Mouse (Mus musculus) retina, postnatal 7 days (tissue): ENCODE data around the gene Lpp.

Experiments used
- DNase-seq: peaks from one replicate; pipeline ENCODE4 v3.0.0-alpha.2; 2012; ENCODE audit warnings: low read depth, low spot score

The Lpp gene

GRCm38 (mm10) chr16:24399524-24399923 lies 6.2 kb downstream of the Lpp start:
- no peak for DNase-seq

DNA sequence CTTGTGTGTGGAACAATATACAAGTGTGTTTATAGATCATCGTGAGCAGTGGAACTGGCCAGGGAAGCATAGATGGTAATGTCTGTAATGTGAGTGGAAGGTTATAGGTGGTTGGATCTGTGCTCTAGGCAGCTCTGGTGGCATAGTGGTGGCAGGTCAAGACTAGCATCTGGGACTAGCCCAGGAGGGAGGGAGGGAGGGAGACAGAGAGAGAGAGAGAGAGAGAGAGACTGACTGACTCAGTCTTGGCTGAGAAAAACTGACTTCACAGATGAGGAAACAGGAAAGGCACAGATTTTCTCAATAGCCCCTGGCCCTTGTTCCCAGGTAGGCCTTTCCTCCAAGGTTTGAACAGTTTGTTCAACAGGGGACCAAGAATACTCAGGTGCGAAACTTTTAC lies 7.5 kb downstream of the Lpp start:
- no peak for DNase-seq

GRCm38 (mm10) chr16:24402801-24403200 lies 9.5 kb downstream of the Lpp start:
- DNase-seq, result no peak

DNA sequence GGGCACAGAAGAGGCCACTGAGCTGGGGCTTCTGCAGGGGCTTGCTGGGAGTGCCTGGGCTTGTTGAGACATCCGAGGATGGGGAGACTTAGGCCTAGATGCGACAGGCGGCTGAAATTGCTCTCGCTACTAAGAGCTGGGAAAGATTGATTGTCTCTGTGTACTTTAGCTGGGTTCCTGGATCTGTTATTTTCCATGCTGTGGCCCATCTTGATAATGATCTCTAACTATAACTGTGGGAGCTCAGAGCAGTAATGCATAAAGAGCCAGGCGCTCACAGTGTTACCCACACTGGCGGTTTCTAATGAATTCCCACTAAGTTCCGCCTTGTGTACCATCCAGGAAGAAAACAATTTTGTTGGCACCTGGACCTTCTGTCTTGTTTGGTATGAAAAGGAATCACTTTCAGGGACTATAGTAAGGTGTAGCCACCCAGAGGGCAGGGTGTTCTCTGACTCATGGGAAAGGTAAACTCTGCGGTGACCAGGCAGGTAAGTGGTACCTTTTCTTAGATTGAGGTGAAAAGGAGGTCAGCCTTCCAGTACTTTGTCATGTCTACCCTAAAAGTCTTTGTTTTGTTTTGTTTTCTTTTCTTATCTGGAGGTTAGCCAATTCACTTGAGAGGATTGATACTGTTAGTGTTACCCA lies 10.6 kb downstream of the Lpp start:
- no peak for DNase-seq

DNA sequence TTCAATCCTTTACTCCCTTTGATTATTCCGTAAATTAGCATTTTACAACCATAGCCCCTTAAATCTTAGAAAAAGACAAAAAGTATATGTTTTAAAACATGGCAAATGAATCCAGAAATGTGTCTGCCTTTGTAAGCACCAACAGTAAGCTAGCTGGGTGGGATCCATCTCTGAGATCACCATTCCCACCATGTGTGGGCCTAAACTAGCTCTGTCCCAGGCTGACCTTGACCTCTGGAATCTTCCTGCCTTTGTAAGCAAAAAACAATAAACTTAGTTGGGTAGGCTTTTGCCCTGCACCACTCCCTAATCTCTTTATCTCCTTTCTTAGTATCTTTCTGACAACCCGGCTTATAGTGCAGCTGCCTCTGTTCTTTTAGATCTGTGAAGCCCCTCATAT lies 13.2 kb downstream of the Lpp start:
- no peak for DNase-seq

DNA sequence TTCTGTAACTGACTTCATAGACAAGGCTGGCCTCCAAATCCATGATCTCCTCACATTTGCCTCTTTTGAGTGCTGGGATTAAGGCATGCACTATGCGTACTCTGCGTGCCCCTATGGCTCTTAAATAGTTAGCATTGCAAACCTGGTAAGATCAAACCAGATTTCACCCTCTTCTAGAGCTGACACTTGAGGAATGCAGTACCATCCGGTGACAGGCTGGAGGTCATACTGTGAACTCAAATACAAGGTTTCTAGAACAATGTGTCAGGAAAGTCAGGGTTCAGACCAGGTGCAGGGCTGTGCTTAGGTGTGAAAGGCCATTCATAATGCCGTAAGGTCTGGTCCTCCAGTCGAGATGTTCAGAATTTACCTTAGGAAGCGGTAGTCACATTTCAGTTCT lies 18.0 kb downstream of the Lpp start:
- DNase-seq, result no peak

GRCm38 (mm10) chr16:24412193-24412592 lies 18.9 kb downstream of the Lpp start:
- DNase-seq, result no peak

- no peak for DNase-seq
Measured at GRCm38 (mm10) chr16:24413059-24413458, 19.8 kb downstream of the Lpp start.

- no peak for DNase-seq
Measured at GRCm38 (mm10) chr16:24418022-24418421, 24.7 kb downstream of the Lpp start.

GRCm38 (mm10) chr16:24420603-24421120 lies 27.4 kb downstream of the Lpp start:
- DNase-seq, result no peak

GRCm38 (mm10) chr16:24421687-24422418 lies 28.5 kb downstream of the Lpp start:
- no peak for DNase-seq

DNA sequence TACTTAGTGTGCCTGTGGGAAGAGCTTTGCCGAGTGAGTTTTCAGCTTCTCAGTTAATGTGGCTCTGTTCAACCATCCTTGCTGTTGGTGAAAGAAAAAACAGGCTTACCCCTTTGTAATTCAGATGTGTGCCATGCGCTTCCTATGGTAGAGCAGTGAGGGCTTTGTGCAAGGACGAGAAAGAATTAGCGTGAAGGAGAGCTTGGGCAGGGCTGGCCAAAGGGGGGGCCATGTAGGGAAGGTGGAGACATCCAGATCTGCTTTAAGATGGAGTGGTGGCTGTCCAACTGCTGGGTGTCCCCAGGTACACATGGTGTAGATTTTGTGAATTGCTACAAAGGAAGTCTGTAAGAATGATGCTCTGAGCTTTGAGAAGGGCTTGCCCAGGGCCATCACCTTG lies 29.9 kb downstream of the Lpp start:
- DNase-seq, result no peak

GRCm38 (mm10) chr16:24423751-24424150 lies 30.4 kb downstream of the Lpp start:
- DNase-seq, result no peak

GRCm38 (mm10) chr16:24424356-24424977 lies 31.2 kb downstream of the Lpp start:
- no peak for DNase-seq

DNA sequence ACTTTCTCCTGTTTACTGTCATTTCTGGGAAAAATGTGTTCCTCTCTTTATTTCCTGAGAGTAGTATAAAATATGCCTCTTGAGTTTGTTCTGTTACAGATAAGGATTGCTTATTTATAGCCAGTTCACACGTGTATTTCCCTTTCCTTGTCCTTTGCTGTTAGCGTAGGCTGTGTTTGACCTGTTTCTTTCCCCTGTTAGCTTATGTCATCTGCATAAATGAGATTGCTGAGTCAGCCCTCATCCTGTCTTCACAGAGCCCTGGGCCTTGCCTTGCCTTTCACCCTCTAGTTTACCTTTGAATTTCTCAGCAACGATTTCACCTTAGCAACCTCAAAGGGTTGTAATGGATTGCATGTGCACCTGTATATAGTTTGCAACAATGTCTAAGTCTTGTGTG lies 32.5 kb downstream of the Lpp start:
- DNase-seq, result no peak

DNA sequence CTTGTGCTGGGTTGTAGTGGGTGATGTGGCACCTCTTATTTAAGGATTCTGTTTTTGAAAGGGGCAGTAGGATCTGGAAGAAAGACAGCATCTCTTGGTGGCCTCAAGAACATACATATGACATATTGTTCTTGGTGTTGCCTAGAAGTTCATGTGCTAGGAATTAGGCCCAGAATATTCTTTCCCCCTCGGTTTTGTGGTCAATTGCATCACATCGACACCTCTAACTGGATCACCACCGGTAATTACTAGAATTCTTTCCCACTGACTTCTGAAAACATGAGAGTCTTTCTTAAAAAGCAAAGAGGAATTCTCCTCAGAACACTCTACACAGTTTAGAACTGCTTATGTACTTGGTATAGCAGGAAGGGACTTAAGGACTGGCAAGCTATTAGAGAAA lies 34.3 kb downstream of the Lpp start:
- no peak for DNase-seq

DNA sequence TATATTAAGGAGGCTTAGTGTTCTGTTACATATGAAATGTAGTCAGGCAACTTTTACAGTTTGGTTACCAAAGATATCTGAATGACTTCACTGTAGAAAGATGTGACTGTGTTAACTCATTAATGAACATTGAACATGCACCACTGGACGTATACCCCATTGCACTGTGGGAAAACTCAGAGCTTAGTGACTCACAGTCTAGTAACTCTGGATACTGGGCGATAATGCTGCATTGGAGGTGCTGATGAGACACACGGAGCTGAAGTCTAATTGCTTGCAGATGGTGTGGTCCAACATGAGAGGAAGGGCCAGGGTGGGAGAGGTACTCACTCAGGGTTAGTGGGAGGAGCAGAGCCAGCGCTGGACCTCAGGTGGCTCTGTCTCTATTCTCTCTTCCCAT lies 34.7 kb downstream of the Lpp start:
- DNase-seq, result no peak

- DNase-seq, result no peak
Measured at GRCm38 (mm10) chr16:24428742-24429141, 35.4 kb downstream of the Lpp start.

DNA sequence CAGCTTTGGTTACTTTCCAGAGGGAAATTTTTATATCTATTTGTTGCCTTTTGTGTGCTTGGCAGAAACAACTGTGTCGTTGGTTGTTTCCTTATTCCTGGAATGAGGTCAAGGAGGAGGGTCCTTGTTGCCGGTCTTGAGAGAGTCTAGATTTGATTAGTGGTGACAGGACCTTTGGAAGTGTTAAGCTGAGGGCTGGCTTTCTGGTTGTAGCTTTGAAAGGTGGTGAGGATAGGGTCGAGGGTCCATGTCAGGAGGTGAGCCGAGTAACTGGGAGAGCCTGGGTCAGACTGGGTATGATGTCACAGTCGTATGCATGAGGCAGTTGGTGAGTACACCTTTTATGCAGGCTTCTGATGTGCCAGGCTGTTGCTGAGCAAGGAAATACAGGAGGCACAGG lies 36.4 kb downstream of the Lpp start:
- DNase-seq, result no peak

- DNase-seq, result no peak
Measured at GRCm38 (mm10) chr16:24431808-24432207, 38.5 kb downstream of the Lpp start.

GRCm38 (mm10) chr16:24433563-24433962 lies 40.3 kb downstream of the Lpp start:
- no peak for DNase-seq

GRCm38 (mm10) chr16:24434026-24434425 lies 40.7 kb downstream of the Lpp start:
- DNase-seq, result no peak
